Mouse (Mus musculus): Measurements from ENCODE around the gene Rcc1l. TPM values are rescaled to one million over a fixed set of nuclear protein-coding genes. Genes with fewer than 3 reads are reported as not detected.
A peak's percentile ranks its signal among the peaks of the same experiment; 100 is the strongest.

Rcc1l gene
- 21.0 and 21.8 TPM in 2 replicates for polyA plus RNA-seq (2014; fragmentation: Nextera tagmentation; extraction: Ambion mirVana)

DNA sequence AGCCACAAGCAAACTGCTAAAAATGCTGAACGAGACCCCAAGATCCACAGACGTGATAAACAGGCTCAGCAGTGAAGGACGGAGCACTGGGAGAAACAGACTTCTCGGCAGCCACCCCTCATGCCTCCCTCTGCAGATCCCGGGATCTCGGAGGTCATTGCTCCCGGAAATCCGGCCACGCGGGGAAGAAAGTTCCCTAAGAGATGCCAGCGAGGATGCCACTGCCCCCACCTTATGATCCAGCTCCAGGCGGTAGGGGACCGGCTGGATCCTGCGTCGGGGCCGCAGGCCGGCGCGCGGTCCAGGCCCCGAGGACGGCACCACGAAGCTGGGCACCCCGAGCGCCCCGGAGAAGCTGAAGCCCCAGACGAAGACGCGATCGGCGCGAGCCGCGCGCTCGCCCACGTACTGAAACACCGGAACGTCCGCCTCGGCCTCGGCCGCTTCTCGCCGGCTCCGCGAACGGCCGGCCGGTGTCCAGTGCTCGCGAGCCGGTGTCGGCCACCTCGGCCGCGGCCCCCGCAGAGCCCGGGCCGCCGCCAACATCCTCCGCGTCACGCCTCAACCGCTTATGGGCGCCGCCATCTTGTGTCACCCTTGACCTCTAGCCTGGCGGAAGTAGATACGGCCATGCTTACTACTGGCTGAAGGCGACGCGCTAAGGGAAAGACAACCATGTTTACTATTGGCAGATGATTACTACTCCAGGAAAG lies at the start of gene Rcc1l:
Gene Rcc1l, minus strand, starts transcription at position 606 of the 713 bp plus-strand sequence.
- under 1% methylated on average over 70 of the region's 72 CpGs for WGBS (ENCODE audit: insufficient replicate concordance)
- H3K4me1 ChIP-seq (ENCODE audit: control insufficient read depth, insufficient read depth, low read length) = peaks cover 4% of the 10 kb centered on the region; the same call in 1 of the 2 replicates
- H3K4me2 ChIP-seq = peak within 1 kb of the TSS; percentile 84
- no peaks in the 10 kb centered on the region for H3K27me3 ChIP-seq (ENCODE audit: control insufficient read depth, insufficient read depth, low read length)
- H3K4me3 ChIP-seq (ENCODE audit: low read depth, low read length) = peak within 1 kb of the TSS; percentile 88
- H3K9me3 ChIP-seq (replicated peaks; ENCODE audit: control insufficient read depth, low read length) = no peaks in the 10 kb centered on the region
- peak within 1 kb of the TSS; percentile 83 for H3K9ac ChIP-seq (ENCODE audit: low read depth, low read length)
- H3K27ac ChIP-seq (ENCODE audit: low read depth, low read length) = peak within 1 kb of the TSS; percentile 79
- ATAC-seq (replicated peaks; ENCODE audit: insufficient number of reproducible peaks, low FRiP score, low TSS enrichment) = peak; percentile 84
- H3K36me3 ChIP-seq (ENCODE audit: control insufficient read depth, insufficient read depth, low read length) = no peaks in the 10 kb centered on the region

DNA sequence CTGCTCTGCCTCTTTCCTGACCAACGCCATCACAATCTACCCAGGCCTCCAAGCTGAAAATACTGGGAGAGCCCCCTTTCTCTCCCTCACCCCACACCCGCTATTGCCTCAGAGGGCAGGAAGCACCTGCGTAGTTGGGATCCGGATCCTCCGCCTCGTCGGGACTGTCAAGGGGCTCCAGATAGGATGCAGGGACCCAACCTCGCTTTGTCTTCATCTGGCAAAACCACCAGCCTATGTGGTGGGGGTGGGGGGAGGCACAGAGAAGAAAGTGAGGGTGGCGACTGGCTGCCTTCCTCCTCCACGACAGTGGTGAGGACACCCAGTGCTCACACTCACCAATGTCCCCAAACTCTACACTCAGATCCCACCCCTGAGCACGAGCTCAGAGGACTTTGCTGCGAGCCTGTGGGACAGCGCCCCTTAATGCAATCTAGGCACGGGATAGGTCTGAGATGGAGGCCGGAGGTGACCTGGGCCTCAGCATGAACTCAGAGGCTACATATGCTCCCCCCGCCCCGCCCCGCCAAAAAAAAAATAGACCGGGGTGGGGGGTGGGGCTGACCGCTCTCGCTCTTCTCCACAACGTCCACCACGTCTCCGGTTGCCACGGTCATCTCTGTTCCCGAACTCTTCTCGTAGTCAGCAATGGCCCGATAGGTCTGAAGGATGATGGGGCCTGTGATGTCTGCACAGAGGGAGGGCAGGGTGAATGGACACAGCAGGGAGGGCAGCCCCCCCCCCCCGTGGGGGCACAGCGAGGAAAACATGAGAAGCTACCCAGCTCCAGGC lies 48.7 kb upstream of the Rcc1l start:
- Histone ChIP-seq H3K27me3 (ENCODE audit: control insufficient read depth, insufficient read depth, low read length) (peaks cover 9% of the 10 kb centered on the region), H3K9ac (ENCODE audit: low read depth, low read length) (no peak overlapping the region), H3K4me1 (ENCODE audit: control insufficient read depth, insufficient read depth, low read length) (peaks cover 20% of the 10 kb centered on the region), H3K9me3 (replicated peaks; ENCODE audit: control insufficient read depth, low read length) (no peaks in the 10 kb centered on the region), H3K4me2 (no peak overlapping the region), H3K27ac (ENCODE audit: low read depth, low read length) (no peak overlapping the region), H3K4me3 (ENCODE audit: low read depth, low read length) (no peak overlapping the region), H3K36me3 (ENCODE audit: control insufficient read depth, insufficient read depth, low read length) (no peaks in the 10 kb centered on the region)
- 73% methylated on average over 30 of the region's 30 CpGs for WGBS (ENCODE audit: insufficient replicate concordance)
- ATAC-seq (replicated peaks; ENCODE audit: insufficient number of reproducible peaks, low FRiP score, low TSS enrichment) = no peak

DNA sequence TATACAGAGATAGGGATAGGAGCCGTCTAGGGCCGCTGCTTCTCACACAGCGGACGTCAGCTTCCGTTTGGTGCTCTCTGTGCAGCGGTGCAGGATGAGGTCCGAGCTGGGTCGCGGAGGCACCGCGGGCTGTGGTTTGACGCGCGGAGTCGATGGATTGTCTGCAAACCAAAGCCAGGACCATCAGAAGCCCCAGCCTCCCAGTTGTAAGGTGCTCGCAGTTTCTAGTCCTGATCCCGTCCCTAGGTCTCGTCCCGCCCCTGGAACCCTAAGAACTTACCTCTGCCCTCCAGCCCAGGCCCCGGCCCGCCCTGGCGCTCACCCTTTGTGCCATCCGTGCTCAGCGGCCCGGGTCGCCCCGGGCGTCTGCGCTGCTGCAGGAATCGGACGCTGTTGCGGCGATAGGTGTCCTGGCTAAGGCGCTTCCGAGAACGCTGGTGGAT lies 45.2 kb upstream of the Rcc1l start:
- H3K36me3 ChIP-seq (ENCODE audit: control insufficient read depth, insufficient read depth, low read length) = peaks cover 3% of the 10 kb centered on the region; the same call in 1 of the 2 replicates
- peaks cover 5% of the 10 kb centered on the region for H3K4me1 ChIP-seq (ENCODE audit: control insufficient read depth, insufficient read depth, low read length)
- 1% methylated on average over 36 of the region's 36 CpGs for WGBS (ENCODE audit: insufficient replicate concordance)
- ATAC-seq (replicated peaks; ENCODE audit: insufficient number of reproducible peaks, low FRiP score, low TSS enrichment) = no peak; the same call in 1 of the 2 replicates
- no peak overlapping the region for H3K27ac ChIP-seq (ENCODE audit: low read depth, low read length)
- H3K4me2 ChIP-seq = peak overlapping the region; percentile 68
- H3K9ac ChIP-seq (ENCODE audit: low read depth, low read length) = peak overlapping the region; percentile 28; the same call in 1 of the 2 replicates
- H3K27me3 ChIP-seq (ENCODE audit: control insufficient read depth, insufficient read depth, low read length) = peaks cover 9% of the 10 kb centered on the region
- H3K4me3 ChIP-seq (ENCODE audit: low read depth, low read length) = peak overlapping the region; percentile 35
- H3K9me3 ChIP-seq (replicated peaks; ENCODE audit: control insufficient read depth, low read length) = no peaks in the 10 kb centered on the region

- Histone ChIP-seq H3K9me3 (replicated peaks; ENCODE audit: control insufficient read depth, low read length) (no peaks in the 10 kb centered on the region), H3K9ac (ENCODE audit: low read depth, low read length) (no peak overlapping the region), H3K36me3 (ENCODE audit: control insufficient read depth, insufficient read depth, low read length) (peaks cover 4% of the 10 kb centered on the region; the same call in 1 of the 2 replicates), H3K4me2 (peak overlapping the region; percentile 68), H3K27ac (ENCODE audit: low read depth, low read length) (no peak overlapping the region), H3K4me1 (ENCODE audit: control insufficient read depth, insufficient read depth, low read length) (peaks cover under 1% of the 10 kb centered on the region; the same call in 1 of the 2 replicates), H3K4me3 (ENCODE audit: low read depth, low read length) (peak overlapping the region; percentile 35), H3K27me3 (ENCODE audit: control insufficient read depth, insufficient read depth, low read length) (peaks cover 9% of the 10 kb centered on the region)
- WGBS (ENCODE audit: insufficient replicate concordance) = 37% methylated on average over 4 of the region's 4 CpGs
- ATAC-seq (replicated peaks; ENCODE audit: insufficient number of reproducible peaks, low FRiP score, low TSS enrichment) = no peak
Measured at GRCm38 (mm10) chr5:134221278-134221677, 44.7 kb upstream of the Rcc1l start.

DNA sequence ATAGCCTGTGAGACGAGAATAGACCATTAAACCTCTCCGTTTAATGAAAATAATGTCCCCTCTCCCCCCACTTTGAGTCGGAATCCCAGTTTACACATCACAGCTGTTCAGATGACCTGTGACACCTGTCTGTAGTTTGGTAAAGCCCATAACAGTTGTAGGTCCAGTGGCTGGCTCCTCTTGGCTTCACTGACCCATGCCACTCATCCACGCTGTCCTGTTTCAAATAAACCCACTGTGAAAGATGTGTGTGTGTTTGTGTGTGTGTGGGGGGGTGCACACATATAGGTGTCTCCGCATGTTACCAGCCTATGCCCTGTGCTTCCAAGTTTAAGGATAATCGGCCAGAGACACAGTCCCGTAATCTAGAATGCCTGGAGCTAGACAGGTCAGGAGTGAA lies 41.3 kb upstream of the Rcc1l start:
- no peaks in the 10 kb centered on the region for H3K9me3 ChIP-seq (replicated peaks; ENCODE audit: control insufficient read depth, low read length)
- no peaks in the 10 kb centered on the region for H3K4me1 ChIP-seq (ENCODE audit: control insufficient read depth, insufficient read depth, low read length)
- H3K36me3 ChIP-seq (ENCODE audit: control insufficient read depth, insufficient read depth, low read length) = peaks cover 4% of the 10 kb centered on the region; the same call in 1 of the 2 replicates
- ATAC-seq (replicated peaks; ENCODE audit: insufficient number of reproducible peaks, low FRiP score, low TSS enrichment) = no peak
- WGBS (ENCODE audit: insufficient replicate concordance) = 77% methylated on average over 7 of the region's 7 CpGs
- no peak overlapping the region for H3K27ac ChIP-seq (ENCODE audit: low read depth, low read length)
- H3K4me2 ChIP-seq = no peak overlapping the region
- peaks cover 9% of the 10 kb centered on the region for H3K27me3 ChIP-seq (ENCODE audit: control insufficient read depth, insufficient read depth, low read length)
- H3K4me3 ChIP-seq (ENCODE audit: low read depth, low read length) = no peak overlapping the region
- H3K9ac ChIP-seq (ENCODE audit: low read depth, low read length) = no peak overlapping the region

DNA sequence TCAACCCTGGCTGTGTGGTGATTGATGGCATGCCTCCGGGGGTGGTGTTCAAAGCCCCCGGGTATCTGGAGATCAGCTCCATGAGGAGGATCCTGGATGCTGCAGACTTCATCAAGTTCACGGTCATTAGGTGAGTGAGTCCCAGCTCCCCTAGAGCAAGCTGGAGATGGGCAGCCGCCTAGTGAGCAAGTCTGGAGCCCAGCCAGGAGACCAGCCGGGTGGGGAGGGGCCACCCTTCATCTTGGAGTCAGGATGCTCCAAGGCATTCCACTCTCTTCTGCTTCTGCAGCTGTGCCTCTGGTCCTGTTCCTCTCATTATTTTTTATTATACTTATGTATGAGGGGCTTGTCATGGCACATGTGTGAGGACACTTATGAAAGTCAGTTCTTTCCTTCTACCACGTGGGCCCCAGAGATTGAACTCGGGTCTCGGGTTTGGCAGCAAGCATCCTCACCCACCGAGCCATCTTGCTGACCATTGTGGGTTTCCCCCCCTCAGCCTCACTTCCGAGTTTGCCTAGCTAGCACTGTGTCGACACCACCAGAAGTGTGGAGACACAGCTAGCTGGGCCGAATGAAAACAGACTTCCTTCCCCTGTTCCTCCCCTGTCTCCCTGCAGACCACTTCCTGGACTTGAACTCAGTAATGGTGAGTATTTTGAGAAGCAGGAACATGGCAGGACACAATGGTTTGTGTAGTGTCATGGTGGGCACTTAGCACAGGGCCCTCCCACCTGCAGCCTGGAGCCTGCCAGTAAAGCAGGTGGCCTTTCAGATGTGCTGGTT lies 37.6 kb upstream of the Rcc1l start:
- no peak for ATAC-seq (replicated peaks; ENCODE audit: insufficient number of reproducible peaks, low FRiP score, low TSS enrichment)
- Histone ChIP-seq H3K4me3 (ENCODE audit: low read depth, low read length) (no peak overlapping the region), H3K9me3 (replicated peaks; ENCODE audit: control insufficient read depth, low read length) (no peaks in the 10 kb centered on the region), H3K27ac (ENCODE audit: low read depth, low read length) (no peak overlapping the region), H3K36me3 (ENCODE audit: control insufficient read depth, insufficient read depth, low read length) (peaks cover 4% of the 10 kb centered on the region; the same call in 1 of the 2 replicates), H3K9ac (ENCODE audit: low read depth, low read length) (no peak overlapping the region), H3K4me1 (ENCODE audit: control insufficient read depth, insufficient read depth, low read length) (no peaks in the 10 kb centered on the region), H3K4me2 (no peak overlapping the region), H3K27me3 (ENCODE audit: control insufficient read depth, insufficient read depth, low read length) (no peaks in the 10 kb centered on the region)
- WGBS (ENCODE audit: insufficient replicate concordance) = 70% methylated on average over 12 of the region's 12 CpGs

DNA sequence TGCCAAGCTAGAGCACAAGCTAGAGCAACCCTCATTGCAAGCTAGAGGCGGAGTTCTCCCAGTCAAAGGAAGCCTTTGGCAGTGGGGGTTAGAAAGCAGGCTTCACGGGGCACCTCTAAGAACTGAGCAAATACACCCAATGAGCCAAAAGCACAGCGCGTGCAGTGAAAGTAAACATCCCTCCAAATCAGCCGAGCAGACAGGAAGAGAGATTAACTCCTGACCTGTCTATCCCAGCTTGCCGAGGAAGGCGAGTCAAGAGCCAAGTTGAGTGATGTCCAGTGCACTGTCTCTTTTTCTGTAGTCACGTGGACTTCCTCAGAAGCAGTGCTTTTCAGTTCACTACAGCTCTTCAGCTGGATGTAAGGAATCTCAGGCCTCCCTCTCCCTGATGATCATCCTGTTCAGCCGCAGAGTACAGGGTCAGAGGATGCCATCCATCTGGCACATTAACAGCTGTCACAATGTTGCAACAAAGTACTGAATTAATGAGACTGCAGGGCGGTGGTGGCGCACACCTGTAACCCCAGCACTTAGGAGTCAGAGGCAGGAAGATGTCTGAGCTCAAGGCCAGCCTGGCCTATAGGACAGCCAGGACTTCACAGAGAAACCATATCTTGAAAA lies 33.5 kb upstream of the Rcc1l start:
- H3K4me3 ChIP-seq (ENCODE audit: low read depth, low read length) = no peak overlapping the region
- no peaks in the 10 kb centered on the region for H3K9me3 ChIP-seq (replicated peaks; ENCODE audit: control insufficient read depth, low read length)
- H3K27me3 ChIP-seq (ENCODE audit: control insufficient read depth, insufficient read depth, low read length) = no peaks in the 10 kb centered on the region
- ATAC-seq (replicated peaks; ENCODE audit: insufficient number of reproducible peaks, low FRiP score, low TSS enrichment) = 0 out of 2 replicates have a peak, but pooled peaks have one; percentile 18
- 42% methylated on average over 11 of the region's 11 CpGs for whole genome bisulfite sequencing (ENCODE audit: insufficient replicate concordance)
- 0 out of 2 replicates have a peak overlapping the region, but pooled peaks have one; percentile 2 for H3K27ac ChIP-seq (ENCODE audit: low read depth, low read length)
- H3K4me1 ChIP-seq (ENCODE audit: control insufficient read depth, insufficient read depth, low read length) = no peaks in the 10 kb centered on the region
- no peak overlapping the region for H3K4me2 ChIP-seq
- no peak overlapping the region for H3K9ac ChIP-seq (ENCODE audit: low read depth, low read length)
- no peaks in the 10 kb centered on the region for H3K36me3 ChIP-seq (ENCODE audit: control insufficient read depth, insufficient read depth, low read length)

GRCm38 (mm10) chr5:134206721-134207120 lies 30.1 kb upstream of the Rcc1l start:
- 77% methylated on average over 10 of the region's 10 CpGs for WGBS (ENCODE audit: insufficient replicate concordance)
- H3K27me3 ChIP-seq (ENCODE audit: control insufficient read depth, insufficient read depth, low read length) = no peaks in the 10 kb centered on the region
- H3K27ac ChIP-seq (ENCODE audit: low read depth, low read length) = no peak overlapping the region
- H3K4me3 ChIP-seq (ENCODE audit: low read depth, low read length) = no peak overlapping the region
- no peaks in the 10 kb centered on the region for H3K36me3 ChIP-seq (ENCODE audit: control insufficient read depth, insufficient read depth, low read length)
- H3K4me1 ChIP-seq (ENCODE audit: control insufficient read depth, insufficient read depth, low read length) = no peaks in the 10 kb centered on the region
- H3K9ac ChIP-seq (ENCODE audit: low read depth, low read length) = no peak overlapping the region
- no peaks in the 10 kb centered on the region for H3K9me3 ChIP-seq (replicated peaks; ENCODE audit: control insufficient read depth, low read length)
- H3K4me2 ChIP-seq = no peak overlapping the region
- no peak for ATAC-seq (replicated peaks; ENCODE audit: insufficient number of reproducible peaks, low FRiP score, low TSS enrichment)
